Mouse (Mus musculus) kidney, adult 2 months (tissue): ENCODE data around the gene Med15. TPM values are rescaled to one million over a fixed set of nuclear protein-coding genes. Genes with fewer than 3 reads are reported as not detected.

ENCODE experiments used
- DNase-seq: peaks from one replicate; pipeline ENCODE4 v3.0.0; 2021
- H3K27ac ChIP-seq: fragments of 200-500 bp; 2 replicates; pipeline ENCODE4 v1.5.1; 2012; ENCODE audit warnings: low read depth, low read length, control low read depth, inconsistent platforms; ENCODE audit not compliant: insufficient read depth
- H3K27me3 ChIP-seq: fragments of 200-500 bp; replicated peaks from 2 replicates; pipeline ENCODE4 v1.6.1; 2012; ENCODE audit warnings: mild to moderate bottlenecking, moderate library complexity, low read length, inconsistent platforms; ENCODE audit not compliant: control insufficient read depth, insufficient read depth
- H3K36me3 ChIP-seq: fragments of 200-500 bp; 2 replicates; pipeline ENCODE4 v1.6.1; 2012; ENCODE audit warnings: mild to moderate bottlenecking, moderate library complexity, low read length, inconsistent platforms; ENCODE audit not compliant: control insufficient read depth, insufficient read depth
- H3K4me1 ChIP-seq: fragments of 200-500 bp; 2 replicates; pipeline ENCODE4 v1.6.1; 2011; ENCODE audit warnings: low read length; ENCODE audit not compliant: control insufficient read depth, insufficient read depth
- H3K4me3 ChIP-seq: fragments of 200-500 bp; 2 replicates; pipeline ENCODE4 v1.5.1; 2011; ENCODE audit warnings: mild to moderate bottlenecking, low read depth, low read length, control low read depth; ENCODE audit not compliant: insufficient read depth
- CTCF ChIP-seq: fragments of 200-500 bp; conservative IDR thresholded peaks from 2 replicates; pipeline ENCODE4 v1.5.1; 2011; ENCODE audit warnings: low read depth, mild to moderate bottlenecking, control low read depth, low read length, moderate library complexity, mixed read lengths; ENCODE audit not compliant: insufficient read depth, insufficient read length
- POLR2A ChIP-seq: fragments of 200-500 bp; IDR thresholded peaks from one replicate; pipeline ENCODE4 v1.6.1; 2011; ENCODE audit warnings: low read depth, low read length, control low read depth
- WGBS: fragments of 180-500 bp; shearing (Covaris S2); methylation state at CpG from one replicate; pipeline ENCODE4 v1.1.7; 2018; 5-methylcytosine and 5-hydroxymethylcytosine counted together
- polyA plus RNA-seq: library from polyadenylated mRNA; depleted of rRNA; stranded (reverse); fragments of >200 nt; gene quantifications from 2 replicates; pipeline ENCODE4 v1.2.3, GENCODE M21; 2012

Gene Med15
- polyA plus RNA-seq, 1 experiment = 48.6 TPM

GRCm38 (mm10) chr16:17669886-17670285 lies 62.8 kb downstream of the Med15 start:
- no peaks in the 10 kb centered on the region for H3K27me3 ChIP-seq
- DNase-seq = no peak
- peaks cover 5% of the 10 kb centered on the region for H3K36me3 ChIP-seq
- no peak overlapping the region for H3K27ac ChIP-seq
- H3K4me1 ChIP-seq = no peaks in the 10 kb centered on the region
- H3K4me3 ChIP-seq = no peak overlapping the region
- no peak for TF ChIP-seq CTCF
- no peak for TF ChIP-seq POLR2A

- Histone ChIP-seq H3K27ac (no peak overlapping the region), H3K27me3 (no peaks in the 10 kb centered on the region), H3K4me3 (no peak overlapping the region), H3K4me1 (no peaks in the 10 kb centered on the region), H3K36me3 (peaks cover 3% of the 10 kb centered on the region)
- TF ChIP-seq CTCF (no peak), POLR2A (no peak)
- peak; percentile 59 for DNase-seq
Observed at GRCm38 (mm10) chr16:17665568-17665967, 67.1 kb downstream of the Med15 start.

GRCm38 (mm10) chr16:17656212-17656871 lies 76.3 kb downstream of the Med15 start:
- Histone ChIP-seq H3K36me3 (no peaks in the 10 kb centered on the region; the same call in none of the 2 replicates), H3K27me3 (no peaks in the 10 kb centered on the region), H3K4me1 (no peaks in the 10 kb centered on the region), H3K27ac (no peak overlapping the region), H3K4me3 (no peak overlapping the region)
- DNase-seq = peak; percentile 33
- no peak for TF ChIP-seq POLR2A
- TF ChIP-seq CTCF = no peak
- WGBS = 68% methylated on average over 5 of the region's 5 CpGs

DNA sequence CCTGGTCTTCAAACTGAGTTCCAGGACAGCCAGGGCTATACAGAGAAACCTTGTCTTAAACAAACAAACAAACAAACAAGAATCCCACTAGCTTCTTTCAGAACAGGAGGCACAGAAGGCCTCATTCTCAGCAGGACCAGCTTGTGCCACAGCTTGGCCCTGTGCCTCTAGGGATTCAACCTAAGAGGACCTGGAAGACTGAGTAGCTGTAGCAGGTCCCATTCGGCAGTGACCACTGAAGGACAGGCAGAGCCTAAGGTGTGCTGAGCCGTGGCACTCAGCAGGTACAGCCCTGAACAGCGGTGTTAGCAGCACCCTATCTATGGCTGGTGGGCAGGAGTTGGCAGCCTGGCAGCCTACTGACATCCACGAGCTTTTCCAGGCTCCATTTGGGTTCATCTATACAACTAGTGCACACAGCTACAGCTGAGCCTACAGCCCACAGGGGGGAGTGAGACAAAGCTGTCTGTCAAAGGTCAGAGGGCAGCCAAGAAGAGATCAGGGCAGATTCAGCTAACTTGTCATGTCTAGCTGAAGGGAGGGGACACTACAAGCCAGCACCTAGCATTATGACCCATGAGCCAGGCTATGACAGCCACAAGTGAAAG lies 78.4 kb downstream of the Med15 start:
- Histone ChIP-seq H3K27me3 (no peaks in the 10 kb centered on the region), H3K4me1 (no peaks in the 10 kb centered on the region), H3K27ac (no peak overlapping the region), H3K4me3 (no peak overlapping the region), H3K36me3 (no peaks in the 10 kb centered on the region; the same call in none of the 2 replicates)
- TF ChIP-seq POLR2A (no peak), CTCF (no peak)
- no peak for DNase-seq
- 91% methylated on average over 4 of the region's 4 CpGs for WGBS

DNA sequence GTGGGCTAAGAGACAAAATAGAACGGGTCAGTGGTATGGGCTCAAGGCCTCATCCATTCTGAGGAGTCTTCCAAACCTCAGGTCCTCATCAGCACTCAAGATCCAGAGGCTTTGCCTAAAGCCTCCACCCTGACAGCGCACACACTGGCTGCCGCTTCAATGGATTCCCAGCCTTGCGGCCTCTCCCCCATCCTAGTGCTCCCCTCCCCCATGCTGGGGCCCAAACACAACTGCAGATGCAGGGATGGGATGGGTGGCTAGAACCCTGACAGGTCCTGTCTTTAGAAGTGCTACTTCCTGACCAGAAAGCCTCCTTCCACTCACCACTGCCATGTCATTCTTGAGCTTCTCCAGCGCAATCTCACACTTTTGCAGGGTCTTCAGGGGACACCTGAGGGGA lies 79.1 kb downstream of the Med15 start:
- H3K36me3 ChIP-seq = no peaks in the 10 kb centered on the region; the same call in none of the 2 replicates
- no peak for TF ChIP-seq POLR2A
- no peak for TF ChIP-seq CTCF
- H3K27ac ChIP-seq = no peak overlapping the region
- no peaks in the 10 kb centered on the region for H3K27me3 ChIP-seq
- H3K4me1 ChIP-seq = no peaks in the 10 kb centered on the region
- DNase-seq = no peak
- WGBS = 92% methylated on average over 5 of the region's 5 CpGs
- H3K4me3 ChIP-seq = no peak overlapping the region

DNA sequence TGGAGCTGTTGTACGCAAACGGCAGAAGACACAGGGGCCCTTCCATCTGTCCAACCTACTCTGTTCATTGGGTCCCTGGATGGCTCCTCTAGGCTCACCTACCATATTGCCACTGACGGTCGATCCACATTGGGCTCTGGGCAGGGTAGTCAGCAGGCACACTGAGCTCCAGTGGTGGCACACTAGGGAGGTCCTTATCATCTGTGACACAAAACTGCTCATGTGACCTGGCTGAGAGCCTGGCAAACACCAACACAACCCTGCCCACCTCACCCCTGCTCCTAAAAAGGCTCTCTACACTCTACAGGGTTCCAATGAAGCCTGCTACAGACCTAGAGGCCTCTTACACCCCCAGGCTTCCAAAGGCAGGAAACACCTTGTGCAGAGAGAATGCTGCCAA lies 80.1 kb downstream of the Med15 start:
- Histone ChIP-seq H3K27me3 (no peaks in the 10 kb centered on the region), H3K4me3 (no peak overlapping the region), H3K27ac (no peak overlapping the region), H3K4me1 (no peaks in the 10 kb centered on the region), H3K36me3 (no peaks in the 10 kb centered on the region; the same call in none of the 2 replicates)
- TF ChIP-seq CTCF = no peak
- no peak for TF ChIP-seq POLR2A
- no peak for DNase-seq
- WGBS = 90% methylated on average over 4 of the region's 4 CpGs

DNA sequence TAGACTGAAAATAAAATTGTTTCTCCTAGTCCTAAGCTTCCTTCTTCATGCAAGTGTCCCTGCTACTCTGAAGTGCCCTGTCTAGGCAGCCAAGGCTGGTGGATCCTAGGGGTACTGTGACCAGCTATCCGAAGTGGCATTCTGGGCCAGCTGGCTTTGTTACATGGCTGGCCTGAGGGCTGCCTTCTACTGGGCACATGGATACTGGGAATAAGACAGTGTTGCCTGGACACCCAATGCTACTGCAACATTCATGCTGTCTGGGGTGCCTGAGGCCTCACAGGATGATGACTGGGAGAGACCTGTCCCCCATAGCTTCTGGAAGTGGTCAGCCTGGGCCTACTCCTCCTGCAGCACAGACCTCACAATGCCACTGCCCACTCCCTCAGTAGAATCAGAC lies 82.0 kb downstream of the Med15 start:
- H3K4me3 ChIP-seq = no peak overlapping the region
- H3K4me1 ChIP-seq = no peaks in the 10 kb centered on the region; the same call in 1 of the 2 replicates
- H3K27ac ChIP-seq = no peak overlapping the region
- H3K27me3 ChIP-seq = no peaks in the 10 kb centered on the region
- no peak for DNase-seq
- no peaks in the 10 kb centered on the region; the same call in none of the 2 replicates for H3K36me3 ChIP-seq
- 100% methylated on average over 1 of the region's 1 CpGs for whole genome bisulfite sequencing
- TF ChIP-seq POLR2A = no peak
- no peak for TF ChIP-seq CTCF
